Mouse (Mus musculus): Measurements from ENCODE around the gene Il5ra. TPM values are rescaled to one million over a fixed set of nuclear protein-coding genes. Genes with fewer than 3 reads are reported as not detected.

The Il5ra gene
- polyA plus RNA-seq, 1 experiment from 2014 or later, result 0.03 TPM

DNA sequence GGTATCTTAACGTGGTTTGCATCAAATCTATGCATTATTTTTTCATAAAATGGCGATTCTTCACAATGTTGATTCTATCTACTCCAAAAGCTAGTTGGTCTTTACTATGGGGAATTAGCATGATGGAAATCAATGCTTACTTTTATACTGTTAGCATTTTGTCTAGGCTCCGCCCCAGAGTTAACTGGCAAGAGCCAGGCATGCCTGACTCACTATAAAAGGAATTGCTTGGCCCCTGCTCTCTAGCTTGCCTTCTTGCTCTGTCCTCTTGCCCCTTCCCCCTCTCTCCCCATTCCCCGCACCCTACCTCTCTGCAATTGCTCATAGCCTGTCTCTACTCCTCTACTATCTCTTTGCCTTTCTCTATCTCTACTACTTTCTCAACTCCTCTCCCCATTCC, 17.9 kb upstream of the Il5ra start:
- POLR2A ChIA-PET, result no interaction called here
- in situ Hi-C loops (cut with MboI; ENCODE audit: low pct_unique_long_range_greater_than_20kb), result no loop called here
- TF ChIP-seq CTCF (IDR thresholded peaks at IDR 0.05), result no peak

DNA sequence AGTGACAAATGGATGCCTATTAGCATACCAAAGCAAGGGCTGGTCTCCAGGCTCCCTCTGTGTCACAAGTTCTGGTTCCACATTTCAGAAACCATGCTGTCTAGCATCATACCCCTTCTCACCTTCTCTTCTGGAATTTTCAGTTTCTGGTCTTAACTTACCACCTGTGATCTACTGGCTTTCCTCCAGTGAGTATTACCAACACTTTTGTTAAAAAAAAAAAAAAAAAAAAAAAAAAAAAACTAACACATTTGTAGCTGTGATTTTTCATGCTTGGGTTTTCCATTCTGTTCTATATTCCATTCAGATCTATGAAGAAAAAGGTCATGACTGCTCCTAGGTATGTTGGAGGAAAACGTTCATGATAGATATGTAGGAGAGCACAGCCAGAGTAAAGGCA, 17.1 kb upstream of the Il5ra start:
- no peak for DNase-seq (ENCODE audit: low read depth, low spot score)
- no peak for ATAC-seq
- CTCF ChIA-PET, result no interaction called here
- in situ Hi-C loops (cut with MboI; ENCODE audit: low pct_unique_long_range_greater_than_20kb), result no loop called here
- H3K27me3 ChIP-seq, result peaks cover 6% of the 10 kb centered on the region
- POLR2A ChIA-PET, result no interaction called here
- no peak for TF ChIP-seq CTCF (IDR thresholded peaks at IDR 0.05)

More for the DNA sequence above, 17.9 kb upstream of the Il5ra start:
- ATAC-seq (no peak), DNase-seq (ENCODE audit: low read depth, low spot score) (no peak)
- peaks cover 6% of the 10 kb centered on the region for H3K27me3 ChIP-seq
- CTCF ChIA-PET, result no interaction called here

DNA sequence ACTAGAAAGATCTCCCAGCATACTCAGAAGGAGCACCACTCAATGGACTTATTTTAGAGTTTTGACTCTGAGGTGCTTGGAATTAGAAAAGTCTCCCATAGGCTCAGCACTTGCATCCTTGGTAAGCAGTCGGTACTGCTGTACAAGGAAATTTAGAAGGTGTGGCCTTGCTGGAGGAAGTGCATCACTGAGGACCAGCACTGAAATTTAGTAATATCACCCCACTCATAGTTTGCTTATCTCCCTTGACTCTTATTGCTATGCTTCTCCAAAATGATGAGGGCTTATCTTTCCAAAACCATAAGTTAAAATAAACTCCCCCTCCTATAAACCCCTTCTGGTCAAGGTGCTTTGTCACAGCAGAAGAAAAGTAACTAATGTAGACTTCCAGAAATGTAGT, 12.6 kb upstream of the Il5ra start:
- CTCF ChIA-PET, result no interaction called here
- DNase-seq (ENCODE audit: low read depth, low spot score) (no peak), ATAC-seq (no peak)
- POLR2A ChIA-PET, result no interaction called here
- in situ Hi-C loops (cut with MboI; ENCODE audit: low pct_unique_long_range_greater_than_20kb), result no loop called here
- TF ChIP-seq CTCF (IDR thresholded peaks at IDR 0.05), result no peak
- H3K27me3 ChIP-seq, result peaks cover 17% of the 10 kb centered on the region

DNA sequence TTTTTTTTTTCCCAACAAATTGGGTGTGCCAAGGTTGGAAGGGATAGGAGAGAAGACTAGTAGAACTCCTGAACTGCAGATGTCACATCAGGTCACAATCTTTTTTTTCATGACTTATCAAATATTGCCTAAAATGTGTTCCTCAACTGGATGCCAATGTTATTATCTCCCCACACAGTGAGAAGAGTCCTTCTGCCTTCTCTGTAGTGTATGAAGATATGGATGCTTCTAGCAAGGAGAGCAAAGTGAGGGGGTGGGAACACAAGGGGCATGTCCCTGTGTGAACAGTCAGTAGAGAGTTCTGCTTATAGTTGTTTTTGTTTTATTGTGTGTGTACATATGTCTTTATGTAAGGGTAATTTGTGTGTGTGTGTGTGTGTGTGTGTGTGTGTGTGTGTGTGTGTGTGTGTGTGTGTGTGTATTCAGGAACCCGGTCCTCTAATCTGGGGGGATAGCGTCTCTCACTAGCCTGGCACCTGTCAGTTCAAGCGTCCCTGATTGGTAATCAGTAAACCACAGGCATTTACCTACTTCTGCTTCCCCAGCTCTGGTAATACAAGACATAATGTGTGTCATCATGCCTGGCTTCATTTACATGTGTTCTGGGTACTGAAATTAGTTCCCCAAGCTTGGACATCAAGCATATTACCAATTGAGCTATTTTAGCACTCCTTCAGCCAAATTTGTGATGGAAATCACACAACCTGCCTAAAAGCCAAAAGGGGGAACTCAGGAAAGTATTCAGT, 11.8 kb upstream of the Il5ra start:
- H3K27me3 ChIP-seq, result peaks cover 17% of the 10 kb centered on the region
- TF ChIP-seq CTCF (IDR thresholded peaks at IDR 0.05), result no peak
- ChIA-PET CTCF (no interaction called here), POLR2A (no interaction called here)
- no peak for DNase-seq (ENCODE audit: low read depth, low spot score)
- in situ Hi-C loops (cut with MboI; ENCODE audit: low pct_unique_long_range_greater_than_20kb), result no loop called here
- ATAC-seq, result no peak

DNA sequence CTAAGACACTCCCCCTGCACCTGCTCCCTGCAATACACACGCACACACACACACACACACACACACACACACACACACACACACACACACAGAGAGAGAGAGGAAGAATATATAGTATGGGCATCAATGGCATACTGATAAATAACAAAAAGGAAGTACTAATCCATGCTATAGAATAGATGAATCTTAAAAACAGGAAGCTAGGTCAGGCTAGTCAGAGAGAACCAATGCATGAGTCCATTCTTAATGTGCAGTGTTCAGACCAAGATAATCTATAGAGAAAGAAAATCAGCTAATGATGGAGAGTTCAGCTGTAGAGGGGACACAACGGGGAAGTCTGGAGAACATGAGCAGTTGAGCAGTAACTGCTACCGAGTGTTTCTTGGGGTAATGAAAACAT, 9.5 kb upstream of the Il5ra start:
- in situ Hi-C loops (cut with MboI; ENCODE audit: low pct_unique_long_range_greater_than_20kb), result no loop called here
- ATAC-seq, result no peak
- no peak for DNase-seq (ENCODE audit: low read depth, low spot score)
- TF ChIP-seq CTCF (IDR thresholded peaks at IDR 0.05), result no peak
- peaks cover 10% of the 10 kb centered on the region for H3K27me3 ChIP-seq
- POLR2A ChIA-PET, result no interaction called here
- CTCF ChIA-PET, result no interaction called here

DNA sequence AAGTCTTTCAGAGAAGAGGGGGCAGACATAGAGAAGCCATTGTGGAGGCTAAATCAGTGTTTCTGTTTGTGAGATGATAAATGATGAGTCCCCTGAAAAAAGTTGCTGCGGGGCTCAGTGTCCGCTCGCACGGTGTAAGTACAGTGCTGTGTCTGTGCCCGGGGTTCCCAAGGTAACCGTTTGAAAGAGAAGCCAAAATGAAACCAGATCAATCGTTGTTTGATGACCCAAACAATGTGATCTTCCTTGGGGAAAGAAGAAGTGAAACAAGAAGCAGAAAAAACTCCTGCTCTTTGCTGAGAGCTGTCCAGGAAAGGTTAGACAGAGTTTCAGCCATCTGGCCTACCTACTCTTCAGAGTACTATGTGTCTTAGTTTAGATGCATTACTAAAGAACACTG, 1.5 kb upstream of the Il5ra start:
- ATAC-seq (no peak), DNase-seq (ENCODE audit: low read depth, low spot score) (no peak)
- peaks cover 23% of the 10 kb centered on the region for H3K27me3 ChIP-seq
- no peak for TF ChIP-seq CTCF (IDR thresholded peaks at IDR 0.05)
- in situ Hi-C loops (cut with MboI; ENCODE audit: low pct_unique_long_range_greater_than_20kb), result no loop called here
- ChIA-PET POLR2A (no interaction called here), CTCF (no interaction called here)

DNA sequence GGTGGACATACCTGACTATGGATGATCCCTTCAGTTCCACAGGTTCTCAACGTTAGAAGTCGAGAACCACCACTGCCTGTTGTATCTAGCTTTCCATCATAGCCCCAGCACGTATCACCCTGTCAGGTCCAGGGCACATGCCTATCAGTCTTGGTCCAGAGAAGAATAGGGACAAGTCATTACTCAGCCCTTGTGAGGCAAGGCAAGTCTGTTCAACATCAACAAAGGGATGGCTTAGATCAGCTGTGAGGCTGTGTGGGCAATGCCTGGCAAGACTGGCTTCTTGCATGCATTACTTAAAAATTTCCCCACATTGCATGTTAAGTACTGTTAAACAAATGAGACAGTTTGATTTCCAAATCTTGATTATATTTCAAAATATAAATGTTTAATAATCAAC, 1.0 kb downstream of the Il5ra start:
- POLR2A ChIA-PET, result no interaction called here
- in situ Hi-C loops (cut with MboI; ENCODE audit: low pct_unique_long_range_greater_than_20kb), result no loop called here
- no peak for DNase-seq (ENCODE audit: low read depth, low spot score)
- CTCF ChIA-PET, result no interaction called here
- ATAC-seq, result no peak
- peaks cover 27% of the 10 kb centered on the region for H3K27me3 ChIP-seq
- TF ChIP-seq CTCF (IDR thresholded peaks at IDR 0.05), result no peak

DNA sequence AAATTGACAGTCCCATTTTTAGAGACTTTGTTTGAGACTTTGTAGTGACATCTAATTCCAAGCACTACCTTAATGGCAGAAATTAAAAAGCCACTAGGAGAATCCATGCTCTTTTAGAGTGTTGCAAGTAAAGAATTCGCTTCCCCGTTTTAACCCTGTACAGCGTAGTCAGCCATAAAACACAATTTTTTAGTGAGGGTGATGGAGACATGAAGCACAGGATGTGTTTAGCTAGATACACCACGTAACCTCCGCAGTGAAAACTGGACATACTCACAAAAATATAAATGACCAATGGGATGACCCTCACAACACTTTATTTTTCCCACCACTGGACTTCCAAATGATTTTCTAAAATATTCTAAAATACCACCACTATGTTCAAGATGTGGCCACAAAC, 1.6 kb downstream of the Il5ra start:
- peaks cover 31% of the 10 kb centered on the region for H3K27me3 ChIP-seq
- ATAC-seq (no peak), DNase-seq (ENCODE audit: low read depth, low spot score) (no peak)
- POLR2A ChIA-PET, result no interaction called here
- TF ChIP-seq CTCF (IDR thresholded peaks at IDR 0.05), result no peak
- CTCF ChIA-PET, result no interaction called here
- in situ Hi-C loops (cut with MboI; ENCODE audit: low pct_unique_long_range_greater_than_20kb), result no loop called here

DNA sequence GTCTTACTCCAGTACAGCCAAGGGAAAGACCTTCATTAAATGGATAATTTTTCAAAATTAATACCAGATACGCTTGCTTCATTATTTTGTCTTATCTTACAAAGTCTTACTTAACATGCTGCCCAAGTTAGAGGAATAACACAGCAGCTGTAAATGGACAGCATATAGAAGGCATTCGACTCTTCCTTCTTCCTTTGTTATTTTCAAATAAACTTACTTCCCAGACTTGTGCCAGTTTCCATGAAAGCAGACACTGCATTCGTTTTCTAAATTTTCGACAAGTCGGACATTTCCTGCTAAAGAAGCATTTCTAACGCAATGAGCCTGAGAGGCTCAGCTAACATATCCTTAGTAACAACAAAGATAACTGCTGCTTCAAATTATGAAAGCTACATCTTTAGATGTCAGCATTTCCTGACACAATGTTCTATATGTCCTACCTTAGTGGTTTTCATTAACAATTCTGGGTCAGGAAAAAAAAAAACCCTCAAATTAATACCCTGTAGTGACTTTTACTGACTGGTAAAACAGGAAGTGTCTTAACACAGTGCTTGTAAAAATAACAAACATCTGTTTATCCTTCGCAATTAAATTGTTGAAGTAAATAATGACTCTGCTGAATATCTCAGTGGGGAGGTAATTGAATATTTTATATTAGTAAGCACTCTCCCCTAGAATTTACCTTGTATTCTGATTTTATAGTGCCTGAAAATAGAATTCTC, 3.0 kb downstream of the Il5ra start:
- ATAC-seq (no peak), DNase-seq (ENCODE audit: low read depth, low spot score) (no peak)

DNA sequence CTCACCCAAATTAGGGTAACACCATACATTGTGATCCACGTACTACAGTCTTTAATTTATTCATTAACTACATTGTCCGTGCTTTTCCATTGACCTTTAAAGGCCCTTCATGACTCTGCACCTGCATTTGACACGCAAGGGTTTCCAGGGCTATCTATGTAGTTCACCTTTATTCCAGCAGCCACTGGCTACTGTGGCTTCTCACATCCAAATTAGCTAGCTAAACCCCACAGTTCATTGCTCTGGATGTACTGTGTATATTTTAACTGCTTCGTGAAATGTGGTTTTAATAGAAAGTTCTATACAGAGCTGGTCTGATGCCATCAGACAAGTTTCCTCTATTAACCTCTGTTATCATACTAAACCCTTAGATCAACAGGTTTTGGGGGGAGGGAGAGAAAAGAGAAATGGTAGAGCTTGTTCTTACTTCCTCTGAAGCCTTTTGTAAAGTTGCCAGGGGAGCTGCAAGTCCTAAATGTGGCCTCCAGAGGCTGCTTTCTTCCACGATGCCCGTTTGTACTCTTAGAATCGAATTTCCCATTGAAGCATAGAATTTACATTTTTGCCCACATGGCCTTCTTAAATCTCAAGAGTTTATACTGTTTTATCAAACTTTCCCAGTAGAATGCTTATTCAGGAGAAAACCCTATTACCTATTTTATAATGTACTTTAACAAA, 5.1 kb downstream of the Il5ra start:
- no peak for TF ChIP-seq CTCF (IDR thresholded peaks at IDR 0.05)
- in situ Hi-C loops (cut with MboI; ENCODE audit: low pct_unique_long_range_greater_than_20kb), result no loop called here
- POLR2A ChIA-PET, result no interaction called here
- no peak for ATAC-seq
- CTCF ChIA-PET, result no interaction called here
- H3K27me3 ChIP-seq, result peaks cover 23% of the 10 kb centered on the region
- no peak for DNase-seq (ENCODE audit: low read depth, low spot score)

More for the DNA sequence above, 3.0 kb downstream of the Il5ra start:
- TF ChIP-seq CTCF (IDR thresholded peaks at IDR 0.05), result no peak
- ChIA-PET POLR2A (no interaction called here), CTCF (interaction anchor here (1.1 to 1.4 kb wide), 2 partner anchors 9 to 26 kb away, joined by 3 read pairs; no protein-coding TSS in a partner anchor)
- H3K27me3 ChIP-seq, result peaks cover 25% of the 10 kb centered on the region
- in situ Hi-C loops (cut with MboI; ENCODE audit: low pct_unique_long_range_greater_than_20kb), result no loop called here

DNA sequence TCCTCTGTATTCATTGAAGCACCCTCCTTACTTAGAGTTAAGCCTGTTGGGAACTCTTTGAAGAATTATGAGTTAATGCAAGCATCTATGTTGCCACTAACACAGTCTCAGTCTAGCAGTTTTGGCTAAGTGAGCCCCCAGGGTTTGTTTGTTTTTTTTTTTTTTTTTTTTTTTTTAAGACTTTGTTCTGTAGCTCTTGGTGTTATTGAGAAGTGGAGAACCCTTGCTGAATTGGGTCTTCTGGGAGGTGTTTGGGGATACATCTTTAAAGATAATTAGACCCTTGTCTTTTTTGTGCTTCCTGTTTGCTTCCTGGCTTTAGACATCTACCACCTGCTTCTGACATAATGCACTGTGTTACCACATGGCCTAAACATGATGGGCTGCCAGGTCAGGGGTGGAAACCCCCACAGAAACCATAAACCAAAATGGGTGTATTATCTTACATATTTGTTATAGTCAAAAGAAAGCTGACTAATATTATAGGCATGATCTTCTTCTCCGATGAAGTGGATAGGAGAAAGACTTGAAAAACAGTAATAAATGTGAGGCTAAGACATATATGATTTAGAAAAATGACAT, 8.5 kb downstream of the Il5ra start:
- in situ Hi-C loops (cut with MboI; ENCODE audit: low pct_unique_long_range_greater_than_20kb), result no loop called here
- POLR2A ChIA-PET, result no interaction called here

More for the DNA sequence above, 8.5 kb downstream of the Il5ra start:
- no peak for ATAC-seq
- CTCF ChIA-PET, result interaction anchor here (1.4 kb wide), 1 partner anchor 8 kb away, joined by 3 read pairs; no protein-coding TSS in a partner anchor
- H3K27me3 ChIP-seq, result peaks cover 12% of the 10 kb centered on the region
- no peak for DNase-seq (ENCODE audit: low read depth, low spot score)
- no peak for TF ChIP-seq CTCF (IDR thresholded peaks at IDR 0.05)

All from Patski (cell line).